Mouse (Mus musculus) forebrain, embryonic 13.5 days (tissue): ENCODE measurements around the gene Epas1. TPM values are rescaled to one million over a fixed set of nuclear protein-coding genes. Genes with fewer than 3 reads are reported as not detected.

ENCODE experiments used
- ATAC-seq: fragments of 200-750 bp; cut with Nextera tagmentation; 2 replicates; pipeline ENCODE4 v1.8.0; 2017
- H3K27ac ChIP-seq: fragments of 300-500 bp; sonication (generic); 2 replicates; pipeline ENCODE4 v1.5.1; 2015; ENCODE audit warnings: inconsistent platforms, mild to moderate bottlenecking, moderate library complexity
- H3K27me3 ChIP-seq: fragments of 300-500 bp; sonication (generic); 2 replicates; pipeline ENCODE4 v1.6.1; 2015; ENCODE audit warnings: mild to moderate bottlenecking, inconsistent platforms
- H3K36me3 ChIP-seq: fragments of 300-500 bp; sonication (generic); 2 replicates; pipeline ENCODE4 v1.6.1; 2015; ENCODE audit warnings: mild to moderate bottlenecking, inconsistent platforms; ENCODE audit not compliant: poor library complexity, severe bottlenecking
- H3K4me1 ChIP-seq: fragments of 300-500 bp; sonication (generic); 2 replicates; pipeline ENCODE4 v1.6.1; 2015; ENCODE audit warnings: inconsistent platforms
- H3K4me2 ChIP-seq: fragments of 300-500 bp; sonication (generic); 2 replicates; pipeline ENCODE4 v1.6.1; 2015; ENCODE audit warnings: inconsistent platforms, mild to moderate bottlenecking, moderate library complexity
- H3K4me3 ChIP-seq: fragments of 300-500 bp; sonication (generic); 2 replicates; pipeline ENCODE4 v1.5.1; 2015; ENCODE audit warnings: mild to moderate bottlenecking, inconsistent platforms
- H3K9ac ChIP-seq: fragments of 300-500 bp; sonication (generic); 2 replicates; pipeline ENCODE4 v1.6.1; 2015; ENCODE audit warnings: mild to moderate bottlenecking, inconsistent platforms
- H3K9me3 ChIP-seq: fragments of 300-500 bp; sonication (generic); replicated peaks from 2 replicates; pipeline ENCODE4 v1.6.1; 2016; ENCODE audit warnings: inconsistent platforms
- WGBS: fragments of 180-500 bp; shearing (Covaris S2); methylation state at CpG from one replicate; pipeline ENCODE4 v1.1.7; 2015; 5-methylcytosine and 5-hydroxymethylcytosine counted together
- polyA plus RNA-seq: library from polyadenylated mRNA; unstranded; fragments of >200 nt; fragmentation: Nextera tagmentation; extraction: Ambion mirVana; gene quantifications from 2 replicates; pipeline ENCODE4 v1.2.1, GENCODE M21; 2015

Epas1 gene
- 3.2 and 3.5 TPM in 2 replicates for polyA plus RNA-seq

DNA sequence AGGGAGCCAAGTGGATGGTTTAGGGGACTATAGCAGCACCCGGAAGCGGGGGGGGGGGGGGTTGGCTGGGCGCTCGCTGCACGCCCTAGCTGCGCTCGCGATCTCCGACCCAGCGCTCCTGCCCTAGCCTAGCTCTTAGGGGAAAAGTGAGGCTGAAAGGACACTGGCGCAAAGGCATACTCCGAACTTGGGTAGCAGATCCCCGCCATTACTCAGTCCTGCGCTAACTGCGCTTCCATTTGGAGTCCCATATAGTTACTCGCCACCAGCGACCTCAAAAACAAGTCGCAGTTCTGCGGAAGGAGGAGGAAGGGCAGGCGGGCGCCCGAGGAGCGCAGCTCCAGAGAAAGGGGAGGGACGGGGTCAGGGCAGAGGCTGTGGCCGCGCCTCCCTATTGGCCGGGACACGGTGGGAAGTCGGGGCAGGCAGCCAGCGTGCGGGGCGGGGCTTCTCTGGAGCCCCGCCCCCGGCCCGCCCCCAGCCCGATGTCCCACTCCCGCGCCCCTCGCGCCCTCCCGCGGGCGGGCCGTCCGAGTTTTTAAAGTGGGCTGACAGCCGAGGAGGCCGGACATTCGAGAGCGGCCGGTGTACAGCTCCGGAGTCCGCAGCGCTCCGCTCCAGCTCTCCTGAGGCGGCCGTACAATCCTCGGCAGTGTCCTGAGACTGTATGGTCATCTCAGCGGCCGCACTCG is at the start of gene Epas1:
TSS of gene Epas1 (plus strand) at position 571 of the 692 bp plus-strand sequence.
- Histone ChIP-seq H3K4me3 (peak within 1 kb of the TSS; percentile 48), H3K4me1 (peaks cover 29% of the 10 kb centered on the region), H3K9ac (peak within 1 kb of the TSS; percentile 57), H3K27me3 (peaks cover 72% of the 10 kb centered on the region), H3K4me2 (peak within 1 kb of the TSS; percentile 85), H3K36me3 (no peaks in the 10 kb centered on the region), H3K27ac (no peak within 1 kb of the TSS), H3K9me3 (no peaks in the 10 kb centered on the region)
- under 1% methylated on average over 59 of the region's 60 CpGs for WGBS
- peak; percentile 86 for ATAC-seq

DNA sequence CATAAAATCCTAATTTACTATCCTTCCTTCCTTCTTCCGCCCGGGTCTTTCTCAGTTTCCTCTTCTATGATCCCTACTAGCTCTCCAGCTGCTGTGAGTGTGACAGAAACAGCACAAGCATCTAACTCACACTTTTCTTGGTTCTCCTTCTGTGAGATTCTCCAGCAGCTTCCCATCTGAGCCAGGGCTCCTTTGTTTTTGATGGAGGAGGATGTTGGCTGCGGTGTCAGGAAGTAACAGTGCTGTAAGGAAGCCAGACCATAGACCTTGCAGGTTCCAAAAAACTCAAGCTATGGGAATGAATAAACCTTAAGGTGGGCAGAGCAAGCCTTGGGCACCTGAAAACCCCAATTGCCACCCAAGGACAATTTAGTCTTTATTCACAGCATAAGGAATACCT is 48.3 kb upstream of the Epas1 start:
- H3K4me1 ChIP-seq: no peaks in the 10 kb centered on the region
- WGBS: 90% methylated on average over 3 of the region's 3 CpGs
- no peaks in the 10 kb centered on the region for H3K36me3 ChIP-seq
- no peak overlapping the region for H3K27ac ChIP-seq
- no peak overlapping the region for H3K9ac ChIP-seq
- H3K27me3 ChIP-seq: no peaks in the 10 kb centered on the region
- no peak for ATAC-seq
- H3K4me2 ChIP-seq: no peak overlapping the region
- H3K4me3 ChIP-seq: no peak overlapping the region
- no peaks in the 10 kb centered on the region for H3K9me3 ChIP-seq

DNA sequence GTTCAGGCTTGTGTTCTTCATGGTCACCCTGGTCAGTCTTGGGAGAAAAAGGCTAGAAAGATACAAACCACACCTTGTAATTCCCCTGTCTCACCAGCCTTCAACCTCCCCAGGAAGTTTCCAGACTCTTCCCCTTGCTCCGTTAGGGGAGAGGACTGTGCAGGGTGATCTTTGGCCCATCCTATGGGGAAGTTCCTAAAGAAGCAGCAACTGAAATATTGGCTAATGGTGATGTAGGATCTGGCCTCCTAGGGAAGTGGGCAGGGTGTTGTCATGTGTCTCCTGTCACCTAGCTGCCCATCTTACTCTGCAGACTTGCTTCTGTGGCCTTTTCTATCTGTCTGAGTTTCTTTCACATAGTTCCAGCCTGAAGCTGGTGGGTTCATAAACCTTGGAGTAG is 47.0 kb upstream of the Epas1 start:
- no peak for ATAC-seq
- Histone ChIP-seq H3K4me3 (no peak overlapping the region), H3K36me3 (no peaks in the 10 kb centered on the region), H3K9ac (no peak overlapping the region), H3K4me2 (no peak overlapping the region), H3K9me3 (no peaks in the 10 kb centered on the region), H3K27me3 (no peaks in the 10 kb centered on the region), H3K27ac (no peak overlapping the region), H3K4me1 (no peaks in the 10 kb centered on the region)
- 83% methylated on average over 1 of the region's 1 CpGs for WGBS

DNA sequence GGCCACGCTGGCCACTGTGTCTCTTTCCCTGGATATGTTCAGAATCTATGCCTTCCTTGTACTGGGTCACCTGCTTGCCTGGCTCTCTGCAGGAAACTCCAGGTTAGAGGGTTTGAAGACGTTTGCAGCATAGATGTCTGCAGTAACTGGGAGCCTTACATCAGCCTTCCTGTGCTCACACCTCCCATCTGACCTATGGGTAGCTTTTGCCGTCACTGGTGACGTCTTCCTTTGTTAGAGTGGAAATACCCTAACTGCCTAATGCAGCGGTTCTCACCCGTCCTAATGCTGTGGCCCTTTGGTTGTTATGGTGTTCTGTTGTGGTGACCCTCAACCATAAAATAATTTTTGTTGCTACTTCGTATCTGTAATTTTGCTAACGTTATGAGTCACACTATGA is 43.7 kb upstream of the Epas1 start:
- Histone ChIP-seq H3K9ac (no peak overlapping the region), H3K27me3 (no peaks in the 10 kb centered on the region), H3K4me2 (no peak overlapping the region), H3K36me3 (no peaks in the 10 kb centered on the region), H3K9me3 (no peaks in the 10 kb centered on the region), H3K27ac (no peak overlapping the region), H3K4me1 (no peaks in the 10 kb centered on the region), H3K4me3 (no peak overlapping the region)
- ATAC-seq: no peak
- 80% methylated on average over 8 of the region's 8 CpGs for WGBS

DNA sequence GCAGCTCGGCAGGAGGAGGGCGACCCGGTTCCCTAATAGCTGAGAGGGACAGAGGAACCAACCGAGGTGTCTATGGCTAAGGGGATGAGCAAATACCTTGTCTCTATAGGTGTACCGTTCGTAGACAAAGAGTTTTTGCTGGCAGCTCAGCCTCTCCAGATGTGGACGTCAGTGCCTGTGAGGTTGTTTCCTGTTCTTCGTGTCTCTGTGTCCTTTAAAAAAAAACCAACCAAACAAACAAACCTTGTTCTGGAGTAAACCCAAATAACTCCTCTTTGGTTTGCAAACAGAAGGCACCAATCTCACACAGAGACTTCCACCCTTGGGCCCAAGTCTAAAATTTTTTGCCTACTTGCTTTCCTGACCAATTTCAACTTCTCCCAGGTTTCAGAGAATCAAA is 43.1 kb upstream of the Epas1 start:
- no peak overlapping the region for H3K4me2 ChIP-seq
- ATAC-seq: no peak
- H3K9me3 ChIP-seq: no peaks in the 10 kb centered on the region
- no peaks in the 10 kb centered on the region for H3K27me3 ChIP-seq
- H3K9ac ChIP-seq: no peak overlapping the region
- H3K36me3 ChIP-seq: no peaks in the 10 kb centered on the region
- H3K4me3 ChIP-seq: no peak overlapping the region
- WGBS: 94% methylated on average over 8 of the region's 8 CpGs
- no peak overlapping the region for H3K27ac ChIP-seq
- H3K4me1 ChIP-seq: no peaks in the 10 kb centered on the region

DNA sequence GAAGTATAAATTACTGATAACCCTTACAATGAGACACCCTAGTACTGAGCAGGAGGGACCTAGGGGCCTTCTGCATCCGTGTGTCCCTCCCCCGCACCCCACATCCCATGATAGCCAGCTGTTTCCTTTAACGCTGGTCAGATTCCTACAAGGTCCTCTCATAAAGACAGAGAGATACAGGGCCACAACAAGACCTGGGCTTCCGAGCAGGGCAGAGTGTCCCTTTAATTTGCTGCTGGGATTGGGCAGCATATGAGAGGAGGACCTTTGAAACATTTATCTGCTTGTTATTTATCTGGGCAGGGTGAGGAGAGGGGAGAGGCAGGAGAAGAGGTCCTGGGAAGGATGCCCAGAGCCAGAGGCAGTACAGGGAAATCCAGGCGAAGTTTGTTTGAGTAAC is 41.6 kb upstream of the Epas1 start:
- no peaks in the 10 kb centered on the region for H3K4me1 ChIP-seq
- H3K4me3 ChIP-seq: no peak overlapping the region
- no peak for ATAC-seq
- H3K4me2 ChIP-seq: no peak overlapping the region
- H3K9ac ChIP-seq: no peak overlapping the region
- 86% methylated on average over 5 of the region's 5 CpGs for WGBS
- no peaks in the 10 kb centered on the region for H3K27me3 ChIP-seq
- H3K36me3 ChIP-seq: no peaks in the 10 kb centered on the region
- H3K27ac ChIP-seq: no peak overlapping the region
- no peaks in the 10 kb centered on the region for H3K9me3 ChIP-seq

DNA sequence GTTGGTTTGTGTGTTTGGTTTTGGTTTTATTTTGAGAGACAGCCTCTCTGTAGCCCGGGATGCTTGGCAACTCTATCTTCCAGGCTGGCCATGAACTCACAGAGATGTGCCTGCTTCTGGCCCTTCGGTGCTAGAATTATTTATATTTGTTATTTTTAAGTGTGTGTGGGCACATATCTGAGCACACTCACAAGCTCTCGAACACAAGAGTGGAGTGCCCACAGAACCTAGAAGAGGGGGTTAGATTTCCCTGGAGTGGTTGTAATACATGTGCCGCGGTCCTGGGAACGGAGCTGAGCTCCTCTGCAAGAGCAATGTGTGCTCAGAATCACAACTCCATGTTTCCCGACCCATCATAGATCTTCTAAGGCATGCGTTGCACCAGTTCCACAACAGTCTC is 40.9 kb upstream of the Epas1 start:
- Histone ChIP-seq H3K9ac (no peak overlapping the region), H3K4me1 (no peaks in the 10 kb centered on the region), H3K4me2 (no peak overlapping the region), H3K27ac (no peak overlapping the region), H3K27me3 (no peaks in the 10 kb centered on the region), H3K4me3 (no peak overlapping the region), H3K36me3 (no peaks in the 10 kb centered on the region), H3K9me3 (no peaks in the 10 kb centered on the region)
- WGBS: 91% methylated on average over 8 of the region's 8 CpGs
- no peak for ATAC-seq

DNA sequence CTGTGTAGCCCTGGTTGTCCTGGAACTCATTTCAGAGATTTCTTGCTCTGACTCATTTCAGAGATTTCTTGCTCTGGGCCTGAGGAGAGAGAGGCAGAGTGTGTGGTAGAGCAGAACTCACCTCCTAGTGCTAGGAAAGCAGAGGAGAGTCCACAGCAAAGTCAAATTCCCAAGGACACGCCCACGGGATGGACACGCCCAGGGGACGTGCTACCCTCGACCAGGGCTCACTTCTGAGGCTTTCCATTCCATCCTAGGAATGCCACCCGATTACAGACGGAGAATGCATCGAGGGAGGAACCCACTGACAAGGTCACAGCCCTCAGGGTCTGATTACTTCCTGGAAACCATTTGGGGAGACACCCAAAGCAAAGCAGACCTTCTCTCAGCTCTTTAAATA is 39.9 kb upstream of the Epas1 start:
- H3K36me3 ChIP-seq: no peaks in the 10 kb centered on the region
- no peak overlapping the region for H3K4me2 ChIP-seq
- WGBS: 39% methylated on average over 8 of the region's 8 CpGs
- H3K4me3 ChIP-seq: no peak overlapping the region
- no peaks in the 10 kb centered on the region for H3K27me3 ChIP-seq
- no peaks in the 10 kb centered on the region for H3K4me1 ChIP-seq
- no peak overlapping the region for H3K9ac ChIP-seq
- H3K27ac ChIP-seq: no peak overlapping the region
- no peaks in the 10 kb centered on the region for H3K9me3 ChIP-seq
- no peak for ATAC-seq

DNA sequence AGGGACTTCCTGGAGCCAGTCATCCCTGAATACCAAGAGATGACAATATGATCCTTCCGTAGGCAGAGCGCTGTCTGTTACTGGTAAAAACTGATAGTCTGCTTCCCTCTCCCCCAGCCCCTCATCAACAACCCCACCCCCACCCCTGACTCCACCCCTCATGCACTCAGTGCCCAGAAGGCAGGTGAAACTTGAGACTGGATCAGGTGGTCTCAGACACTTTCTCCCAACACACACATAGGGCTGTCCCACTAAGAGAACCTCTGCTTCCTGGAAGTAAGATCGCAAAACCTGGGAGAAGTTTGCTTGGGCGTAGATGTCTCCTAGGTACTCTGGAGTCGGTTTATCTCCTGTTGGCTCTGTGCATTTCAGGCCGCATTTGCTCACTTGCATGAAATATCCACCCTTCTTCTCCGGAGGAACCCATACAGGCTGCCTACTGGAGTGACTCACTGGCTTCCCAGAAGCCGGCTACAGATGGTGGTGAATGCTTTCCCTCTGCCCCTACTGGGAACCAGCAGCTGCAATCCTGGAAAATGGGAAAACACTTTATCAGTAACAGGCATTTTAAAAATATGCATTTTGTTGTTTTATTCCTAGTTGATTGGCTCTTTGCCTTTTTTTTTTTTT is 28.6 kb upstream of the Epas1 start:
- Histone ChIP-seq H3K4me1 (no peaks in the 10 kb centered on the region), H3K36me3 (no peaks in the 10 kb centered on the region), H3K9me3 (no peaks in the 10 kb centered on the region), H3K4me2 (no peak overlapping the region), H3K27me3 (no peaks in the 10 kb centered on the region), H3K9ac (no peak overlapping the region), H3K4me3 (no peak overlapping the region), H3K27ac (no peak overlapping the region)
- 67% methylated on average over 8 of the region's 8 CpGs for WGBS
- no peak for ATAC-seq

DNA sequence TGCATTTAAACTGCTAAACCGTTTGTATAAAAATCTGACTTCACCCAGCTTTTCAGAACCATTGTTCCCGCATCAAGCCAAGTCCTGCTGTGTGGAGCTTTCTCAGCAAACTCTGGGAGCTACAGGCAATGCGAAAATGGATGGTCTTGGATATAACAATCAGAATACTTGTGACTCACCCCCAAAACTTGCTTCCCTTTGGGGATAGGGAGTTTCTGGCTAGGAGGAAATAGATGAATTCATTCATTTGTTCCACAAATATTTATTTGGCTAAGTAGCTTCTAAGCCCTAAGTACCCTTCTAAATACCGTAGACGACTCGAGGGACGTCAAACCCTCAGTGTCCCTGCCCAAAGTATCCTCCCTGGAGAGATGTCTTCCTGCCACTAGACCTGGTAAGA is 27.0 kb upstream of the Epas1 start:
- Histone ChIP-seq H3K9ac (no peak overlapping the region), H3K4me2 (no peak overlapping the region), H3K9me3 (no peaks in the 10 kb centered on the region), H3K27me3 (no peaks in the 10 kb centered on the region), H3K4me3 (no peak overlapping the region), H3K36me3 (no peaks in the 10 kb centered on the region), H3K4me1 (no peaks in the 10 kb centered on the region), H3K27ac (no peak overlapping the region)
- no peak for ATAC-seq
- WGBS: 79% methylated on average over 7 of the region's 7 CpGs

DNA sequence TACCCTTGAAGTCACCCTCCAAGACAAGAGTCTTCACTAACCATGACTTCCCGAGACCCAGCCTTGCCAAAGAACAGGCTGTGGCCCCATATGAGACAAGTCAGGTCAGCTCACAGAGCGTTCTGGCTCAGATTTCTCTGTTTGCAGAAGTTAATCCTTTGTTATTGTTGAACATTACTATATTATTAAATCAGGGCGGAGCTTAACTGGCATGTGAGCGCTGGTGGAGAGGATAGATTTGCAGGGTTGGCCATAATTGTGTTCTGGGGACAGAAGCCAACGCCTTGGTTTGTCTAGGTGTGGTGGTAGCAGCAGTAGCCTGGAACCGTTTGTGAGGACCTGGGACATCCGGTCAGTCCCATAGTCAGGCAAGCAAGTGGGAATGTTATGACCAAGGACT is 26.5 kb upstream of the Epas1 start:
- no peak overlapping the region for H3K4me3 ChIP-seq
- no peaks in the 10 kb centered on the region for H3K36me3 ChIP-seq
- H3K27ac ChIP-seq: no peak overlapping the region
- H3K9me3 ChIP-seq: no peaks in the 10 kb centered on the region
- 88% methylated on average over 7 of the region's 7 CpGs for WGBS
- H3K4me2 ChIP-seq: no peak overlapping the region
- ATAC-seq: no peak
- no peaks in the 10 kb centered on the region for H3K27me3 ChIP-seq
- H3K9ac ChIP-seq: no peak overlapping the region
- H3K4me1 ChIP-seq: 0 out of 2 replicates have a peak, but pooled peaks cover 1% of the 10 kb centered on the region

DNA sequence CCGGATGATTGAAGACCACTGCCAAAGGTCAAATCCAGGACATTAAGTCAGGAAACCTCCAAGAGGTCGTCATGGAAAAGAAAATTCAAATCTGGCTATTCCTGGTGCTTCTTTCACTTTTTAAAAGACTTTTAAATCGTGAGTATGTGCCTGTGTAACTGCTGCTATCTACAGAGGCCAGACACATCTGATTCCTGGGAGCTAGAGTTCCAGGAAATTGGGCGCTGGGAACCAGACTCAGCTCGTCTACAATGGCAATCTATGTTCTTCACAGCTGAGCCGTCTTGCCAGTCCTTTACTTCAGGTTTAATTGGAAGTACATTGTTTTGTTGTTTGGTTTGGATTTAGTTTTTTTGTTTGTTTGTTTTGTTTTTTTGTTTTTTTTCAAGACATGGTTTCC is 22.2 kb upstream of the Epas1 start:
- no peak overlapping the region for H3K4me3 ChIP-seq
- H3K27ac ChIP-seq: no peak overlapping the region
- H3K9ac ChIP-seq: no peak overlapping the region
- H3K4me2 ChIP-seq: no peak overlapping the region
- no peaks in the 10 kb centered on the region for H3K27me3 ChIP-seq
- no peak for ATAC-seq
- 84% methylated on average over 6 of the region's 6 CpGs for WGBS
- 0 out of 2 replicates have a peak, but pooled peaks cover 4% of the 10 kb centered on the region for H3K4me1 ChIP-seq
- no peaks in the 10 kb centered on the region for H3K36me3 ChIP-seq
- H3K9me3 ChIP-seq: no peaks in the 10 kb centered on the region

DNA sequence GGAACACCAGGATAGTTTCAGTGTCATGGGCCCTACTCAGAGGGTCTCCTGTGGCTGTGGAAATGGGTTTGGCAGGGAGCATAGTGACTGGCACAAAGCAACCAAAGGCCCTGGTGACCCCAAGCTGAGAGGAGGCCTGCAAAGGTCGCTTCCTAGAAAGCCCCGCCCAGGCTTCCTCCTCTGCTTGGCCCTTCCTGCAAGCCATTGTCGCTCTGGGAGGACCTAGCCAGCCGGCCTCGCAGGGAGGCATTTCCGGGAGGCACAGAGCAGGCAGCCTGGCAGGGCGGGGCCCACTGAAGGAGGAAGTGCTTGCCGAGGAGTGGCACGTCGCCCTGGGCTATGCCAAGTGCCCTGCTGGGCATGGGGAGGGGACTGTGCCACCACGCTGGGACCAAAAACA is 21.5 kb upstream of the Epas1 start:
- Histone ChIP-seq H3K4me1 (0 out of 2 replicates have a peak, but pooled peaks cover 4% of the 10 kb centered on the region), H3K27me3 (no peaks in the 10 kb centered on the region), H3K4me3 (no peak overlapping the region), H3K27ac (no peak overlapping the region), H3K4me2 (peak overlapping the region; percentile 32), H3K9ac (no peak overlapping the region), H3K36me3 (no peaks in the 10 kb centered on the region), H3K9me3 (no peaks in the 10 kb centered on the region)
- ATAC-seq: peak; percentile 61; the same call in 1 of the 2 replicates
- WGBS: 11% methylated on average over 11 of the region's 11 CpGs
